Mouse (Mus musculus) CD4-positive helper T cell, adult 2 months (primary cell): ENCODE measurements around the gene Ncor1.

ENCODE experiments used
- DNase-seq: peaks from one replicate; pipeline ENCODE4 v3.0.0-alpha.2; 2012; ENCODE audit warnings: low read depth, missing footprints, low spot score

Ncor1 gene

DNA sequence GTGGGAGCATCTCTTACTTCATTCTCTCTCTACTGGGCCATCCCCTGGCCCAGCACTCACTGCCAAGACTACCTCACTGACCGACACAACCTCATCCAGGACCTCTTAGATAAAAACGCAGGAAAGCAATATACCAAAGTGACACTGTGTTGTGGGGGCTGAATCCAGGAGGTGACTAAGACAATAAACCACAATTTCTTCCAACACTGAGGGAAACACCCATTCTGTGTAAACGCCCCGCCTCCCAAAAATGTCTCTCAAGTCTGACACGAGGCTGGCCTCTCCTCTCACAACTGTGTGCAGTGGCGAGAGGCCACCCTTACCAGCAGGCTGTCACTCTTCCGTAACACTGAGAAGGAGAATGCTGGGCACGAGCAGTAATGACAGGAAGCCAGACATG, 190.0 kb downstream of the Ncor1 start:
- DNase-seq, result no peak

DNA sequence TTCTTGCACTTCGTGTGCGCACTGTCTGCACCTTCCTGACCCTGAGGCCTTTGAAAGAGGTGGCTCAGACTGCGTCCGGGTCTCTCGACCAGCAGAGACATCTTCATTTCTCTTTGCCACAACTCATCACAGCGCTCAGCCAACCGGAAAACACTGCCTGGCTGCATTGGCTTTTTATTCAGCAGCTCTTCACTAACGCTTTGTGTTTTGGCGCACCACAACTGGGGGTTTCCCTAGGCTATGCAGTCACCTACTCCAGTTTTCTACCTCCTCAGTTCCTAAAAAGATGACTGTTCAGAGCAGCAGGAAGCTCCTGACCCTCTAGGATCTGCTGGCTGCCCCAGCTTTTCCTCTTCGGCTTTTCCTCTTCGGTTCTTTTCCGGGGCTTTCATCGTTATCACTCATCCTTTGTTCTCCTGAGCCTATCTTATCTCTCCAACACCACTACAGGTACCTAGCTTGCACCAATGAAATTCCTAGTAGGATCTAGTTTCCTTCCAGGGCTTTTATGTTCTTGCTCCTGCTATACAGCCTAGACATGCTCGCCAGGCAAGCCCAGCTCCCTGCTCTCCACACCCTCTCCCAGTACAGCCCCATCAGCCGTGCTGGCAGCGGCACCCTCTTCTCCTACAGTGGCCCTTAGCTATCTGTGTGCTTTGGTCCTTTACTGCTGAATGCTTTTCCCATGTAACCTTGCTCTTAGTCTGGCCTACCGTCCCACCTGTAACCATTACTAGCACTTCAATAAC, 191.7 kb downstream of the Ncor1 start:
- DNase-seq, result no peak
